Mouse (Mus musculus) olfactory bulb, adult 2 months (tissue): Measurements from ENCODE around the gene Slc25a47.

ENCODE experiments used
- CTCF ChIP-seq: fragments of 200-500 bp; IDR thresholded peaks from 2 replicates; pipeline ENCODE4 v1.5.1; 2012; ENCODE audit warnings: low read depth, mild to moderate bottlenecking, low read length, moderate library complexity; ENCODE audit not compliant: insufficient read depth
- POLR2A ChIP-seq: fragments of 200-500 bp; IDR thresholded peaks from 2 replicates; pipeline ENCODE4 v1.6.1; 2012; ENCODE audit warnings: mild to moderate bottlenecking, low read depth, low read length, moderate library complexity; ENCODE audit not compliant: insufficient read depth

GRCm38 (mm10) chr12:108896006-108896405 lies 60.2 kb downstream of the Slc25a47 start:
- no peak for TF ChIP-seq CTCF
- no peak for TF ChIP-seq POLR2A
